Mouse (Mus musculus): Measurements from ENCODE around the gene Sgta.

Sgta gene

DNA sequence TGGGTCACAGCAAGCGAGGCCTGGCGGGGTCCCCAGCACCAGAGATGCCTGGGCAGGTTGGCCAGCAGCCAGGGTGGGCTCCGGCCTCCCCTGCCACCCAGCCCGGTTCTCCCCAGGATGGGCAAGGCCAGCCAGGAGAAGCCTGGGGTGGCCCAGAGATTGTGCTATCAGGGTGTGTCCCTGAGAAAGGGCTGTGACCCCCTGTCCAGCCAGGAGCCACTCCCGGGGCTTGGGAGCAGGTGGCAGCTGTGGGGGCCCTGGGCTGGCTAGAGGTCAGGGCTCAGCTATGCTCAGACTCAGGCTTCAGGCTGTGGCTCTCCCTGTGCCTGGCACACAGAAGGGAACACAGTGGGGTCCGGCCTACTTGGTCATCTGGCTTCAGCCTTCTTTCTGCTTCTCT is 40.3 kb downstream of the Sgta start:
- DNase-seq (ENCODE audit: low spot score): no peak

DNA sequence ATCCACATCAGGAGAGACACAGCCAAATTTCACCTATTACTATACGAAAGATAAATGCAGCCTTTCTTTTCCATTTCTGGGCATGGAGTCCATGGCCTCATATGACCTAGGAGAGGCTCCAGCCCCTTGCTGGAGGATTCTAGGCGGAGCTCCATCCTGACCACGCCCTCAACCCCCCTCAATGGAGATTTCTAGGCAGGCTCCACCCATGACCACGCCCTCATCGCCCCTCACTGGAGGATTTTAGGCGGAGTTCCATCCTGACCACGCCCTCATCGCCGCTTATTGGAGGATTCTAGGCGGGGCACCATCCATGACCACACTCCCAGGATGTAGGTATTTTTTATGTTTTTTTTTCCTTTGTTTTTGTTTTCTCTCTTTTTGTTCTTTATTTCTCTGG is 41.7 kb downstream of the Sgta start:
- DNase-seq (ENCODE audit: low spot score): peak; percentile 47

DNA sequence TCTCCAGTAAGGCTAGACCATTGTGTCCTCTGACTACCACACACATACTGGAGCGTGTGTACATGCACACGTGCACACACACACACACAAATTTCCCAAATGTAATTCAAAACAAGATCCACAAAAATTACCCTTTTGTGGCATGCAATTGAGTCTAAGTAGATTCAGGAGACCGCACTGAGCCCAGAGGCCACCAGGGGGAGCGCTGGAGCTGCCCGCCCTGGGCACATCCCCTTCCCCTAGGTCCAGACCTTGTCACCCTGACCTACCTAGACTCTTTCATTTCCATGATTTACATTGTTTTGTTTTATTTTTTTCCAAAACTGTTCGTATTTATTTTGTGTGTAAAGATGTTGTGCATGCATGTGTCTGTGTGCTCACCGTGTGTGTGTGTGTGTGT is 43.3 kb downstream of the Sgta start:
- peak; percentile 52 for DNase-seq (ENCODE audit: low spot score)

GRCm38 (mm10) chr10:81015666-81016065 is 44.3 kb downstream of the Sgta start:
- no peak for DNase-seq (ENCODE audit: low spot score)

- DNase-seq (ENCODE audit: low spot score): peak; percentile 95
Observed at GRCm38 (mm10) chr10:81014393-81015384, 45.3 kb downstream of the Sgta start, which contains the start of gene Gng7. TSS of gene Gng7 (minus strand) at chr10:81014945.

DNA sequence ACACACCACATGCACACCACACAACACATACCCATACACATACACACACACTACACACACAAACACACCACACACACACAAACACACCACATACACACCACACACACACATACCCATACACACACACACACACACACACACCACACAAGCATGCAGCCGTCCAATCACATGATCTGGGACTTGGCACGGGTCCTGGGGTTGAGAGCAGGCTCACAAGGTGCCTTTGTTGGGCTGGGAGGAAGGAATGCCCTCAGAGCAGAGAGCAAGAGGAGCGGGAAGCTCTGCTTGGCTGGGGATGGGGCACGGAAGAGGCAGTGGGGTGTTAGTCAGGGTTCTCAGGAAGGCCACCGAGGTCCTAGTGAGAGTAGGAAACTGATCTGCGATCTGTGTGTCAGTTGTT is 49.1 kb downstream of the Sgta start:
- DNase-seq (ENCODE audit: low spot score): no peak

DNA sequence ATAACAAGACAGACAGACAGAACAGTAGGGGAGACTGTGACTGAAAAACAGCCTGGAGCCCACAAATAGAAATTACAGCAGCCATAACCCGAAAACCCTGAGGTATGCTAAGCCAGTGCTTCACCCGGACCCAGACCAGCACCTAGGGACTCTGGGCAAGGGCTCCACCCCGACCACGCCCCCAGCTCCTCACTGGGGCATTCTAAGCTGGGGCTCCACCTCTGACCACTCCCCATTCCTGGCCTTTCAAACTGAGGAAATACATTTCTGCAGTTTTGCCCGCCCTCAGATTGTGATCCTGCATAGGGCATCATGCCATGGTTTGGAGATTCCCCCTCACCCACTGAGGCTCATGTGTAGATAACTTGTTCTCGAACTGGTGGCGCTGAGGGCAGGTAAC is 52.7 kb downstream of the Sgta start:
- DNase-seq (ENCODE audit: low spot score): no peak

DNA sequence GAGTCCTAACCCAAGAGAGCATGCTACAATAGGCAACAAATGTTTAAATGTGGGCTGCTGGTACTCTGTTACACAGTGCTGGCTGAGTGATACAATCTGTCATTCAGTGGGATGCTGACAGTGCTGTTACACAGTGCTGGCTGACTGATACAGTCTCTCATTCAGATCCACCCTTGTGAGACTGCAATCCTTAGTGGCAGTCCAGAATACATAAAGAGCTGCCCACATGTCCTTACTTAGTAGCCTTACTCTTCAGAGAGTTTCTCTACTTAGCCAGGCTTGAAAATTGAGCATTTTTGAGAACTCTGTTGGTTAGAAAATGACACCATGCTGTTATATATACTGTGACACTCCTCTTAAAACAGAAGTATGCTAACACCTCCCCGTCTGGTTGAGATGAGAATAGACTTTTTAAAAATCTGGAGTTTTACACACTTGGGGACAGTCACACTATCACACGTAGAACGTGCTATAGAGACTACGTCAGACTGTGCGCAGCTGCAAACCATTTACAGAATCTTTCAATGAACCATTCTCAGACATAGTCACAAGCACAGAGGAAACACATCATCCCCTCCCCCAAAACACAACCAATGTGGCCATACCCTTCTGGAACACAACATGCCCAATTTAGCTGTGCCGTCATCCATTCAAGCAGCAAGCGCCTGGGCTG is 53.8 kb downstream of the Sgta start:
- DNase-seq (ENCODE audit: low spot score): no peak

GRCm38 (mm10) chr10:81001161-81001560 is 58.8 kb downstream of the Sgta start:
- no peak for DNase-seq (ENCODE audit: low spot score)

DNA sequence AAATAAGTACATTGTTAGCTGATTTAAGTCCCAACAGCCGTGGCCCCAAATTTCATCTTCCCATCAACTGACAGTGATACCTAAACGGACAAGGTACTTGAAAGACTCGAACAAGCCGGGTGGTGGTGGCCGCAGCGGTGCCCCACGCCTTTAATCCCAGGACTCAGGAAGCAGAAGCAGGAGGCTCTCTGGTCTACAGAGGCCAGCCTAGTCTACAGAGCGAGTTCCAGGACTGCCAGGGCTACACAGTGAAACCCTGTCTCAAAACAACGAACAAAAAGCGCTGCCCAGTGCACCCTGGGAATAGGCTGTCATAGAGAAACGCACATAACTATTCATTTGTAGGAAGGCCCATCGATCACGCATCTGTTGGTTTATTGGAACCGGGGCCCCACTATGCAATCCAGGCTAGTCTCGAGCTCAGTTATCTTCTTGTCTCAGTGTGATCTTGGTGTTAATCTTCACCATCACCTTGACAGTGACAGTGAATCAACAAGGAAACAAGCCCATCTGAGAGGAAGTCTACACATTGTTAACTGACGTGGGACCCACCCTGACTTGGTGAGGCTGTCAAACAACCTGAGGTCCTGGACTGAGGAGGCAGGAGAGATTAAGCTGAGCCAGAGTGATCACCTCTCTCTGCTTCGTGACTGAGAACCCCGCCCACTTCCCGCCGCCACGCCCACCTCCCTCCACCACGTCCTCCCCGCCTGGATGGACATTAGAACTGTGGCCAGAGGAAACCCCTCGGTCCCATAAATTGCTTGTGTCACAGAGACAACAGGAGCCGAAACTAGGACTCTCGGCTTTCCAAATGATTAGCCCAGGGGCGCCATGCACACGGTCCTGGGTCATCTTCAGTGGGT is 59.6 kb downstream of the Sgta start:
- no peak for DNase-seq (ENCODE audit: low spot score)

DNA sequence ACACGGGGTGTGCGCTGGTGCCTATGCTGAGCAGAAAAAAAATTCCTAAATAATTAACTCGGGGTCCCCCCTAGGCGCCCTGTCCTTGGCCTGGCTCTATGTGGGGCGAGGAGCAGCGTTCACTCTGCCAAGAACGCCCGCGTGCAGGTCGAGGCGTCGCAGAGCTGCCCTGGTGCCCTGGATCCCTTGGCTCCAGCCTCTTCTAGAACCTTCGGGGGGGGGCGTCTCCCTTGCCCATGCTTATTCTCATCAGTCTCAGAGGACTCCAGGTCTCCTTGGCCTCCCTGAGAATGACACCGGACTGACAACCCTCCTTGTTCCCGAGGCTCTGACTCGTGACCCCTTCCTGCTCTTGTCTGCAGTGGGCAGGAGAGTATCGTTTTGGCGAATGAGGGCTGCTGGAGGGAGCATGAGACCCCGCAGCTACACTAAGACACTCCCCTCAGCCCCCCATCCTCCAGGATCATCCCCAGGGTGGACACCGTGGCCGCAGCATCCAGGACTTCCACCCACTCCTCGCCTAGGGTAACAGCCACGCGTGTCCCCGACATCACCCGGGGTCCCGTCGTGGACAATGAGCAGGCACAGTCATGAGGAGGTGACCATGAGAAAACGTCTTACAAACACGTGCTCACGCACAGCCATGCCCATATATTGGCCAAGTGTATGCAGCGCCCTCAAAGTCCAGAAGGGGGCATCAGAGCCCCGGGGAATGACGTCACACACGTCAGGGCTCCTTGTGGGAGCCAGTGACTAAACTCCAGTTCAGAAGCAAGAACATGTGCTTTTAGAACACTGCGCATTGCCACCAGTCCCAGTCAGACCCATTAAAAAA is 60.4 kb downstream of the Sgta start:
- DNase-seq (ENCODE audit: low spot score): peak; percentile 83

GRCm38 (mm10) chr10:80998778-80999177 is 61.2 kb downstream of the Sgta start:
- DNase-seq (ENCODE audit: low spot score): peak; percentile 50

GRCm38 (mm10) chr10:80998021-80998420 is 62.0 kb downstream of the Sgta start:
- DNase-seq (ENCODE audit: low spot score): no peak

- no peak for DNase-seq (ENCODE audit: low spot score)
Observed at GRCm38 (mm10) chr10:80997332-80997731, 62.6 kb downstream of the Sgta start.

DNA sequence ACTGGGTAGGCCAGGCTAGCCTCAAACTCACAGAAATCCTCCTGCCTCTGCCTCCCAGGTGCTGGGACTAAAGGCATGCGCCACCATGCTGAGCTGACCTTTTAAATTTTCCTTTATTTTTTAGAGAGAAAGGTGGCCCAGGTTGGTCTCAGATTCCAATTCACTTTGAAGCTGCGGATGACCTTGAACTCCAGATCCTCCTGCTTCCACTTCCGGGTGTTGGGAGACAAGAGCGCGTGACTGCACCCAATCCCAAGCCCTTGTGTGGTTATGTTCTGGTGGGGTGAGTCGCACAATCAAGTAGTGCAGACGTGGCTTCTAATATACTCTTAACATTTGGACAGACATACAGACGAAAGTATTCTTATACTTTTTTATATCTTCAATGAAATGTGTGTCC is 63.5 kb downstream of the Sgta start:
- no peak for DNase-seq (ENCODE audit: low spot score)

DNA sequence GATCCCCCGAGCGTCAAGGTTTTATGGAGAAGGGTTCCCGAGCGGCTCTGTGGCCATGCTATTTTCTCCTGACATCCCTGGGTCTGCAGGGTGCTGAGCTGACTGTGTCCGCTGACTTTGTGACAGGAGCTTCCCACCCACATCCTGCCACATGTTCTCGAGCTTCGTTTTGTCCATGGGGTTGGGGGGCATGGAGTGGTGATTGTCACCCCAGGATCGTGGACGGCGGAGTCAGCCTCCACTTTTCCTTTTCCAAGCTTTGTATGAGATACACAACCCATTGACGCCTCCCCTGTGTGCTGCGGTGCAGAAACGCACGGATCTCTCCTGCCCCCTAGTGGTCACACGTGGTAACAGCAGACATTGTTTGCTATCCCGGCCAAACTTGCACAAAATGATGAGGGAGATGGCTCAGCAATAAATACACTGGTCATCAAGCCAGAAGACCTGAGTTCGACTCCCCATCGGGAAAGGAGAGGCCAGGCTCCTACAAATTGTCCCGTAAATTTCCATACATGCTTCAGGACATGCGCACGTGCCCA is 64.8 kb downstream of the Sgta start:
- peak; percentile 84 for DNase-seq (ENCODE audit: low spot score)

DNA sequence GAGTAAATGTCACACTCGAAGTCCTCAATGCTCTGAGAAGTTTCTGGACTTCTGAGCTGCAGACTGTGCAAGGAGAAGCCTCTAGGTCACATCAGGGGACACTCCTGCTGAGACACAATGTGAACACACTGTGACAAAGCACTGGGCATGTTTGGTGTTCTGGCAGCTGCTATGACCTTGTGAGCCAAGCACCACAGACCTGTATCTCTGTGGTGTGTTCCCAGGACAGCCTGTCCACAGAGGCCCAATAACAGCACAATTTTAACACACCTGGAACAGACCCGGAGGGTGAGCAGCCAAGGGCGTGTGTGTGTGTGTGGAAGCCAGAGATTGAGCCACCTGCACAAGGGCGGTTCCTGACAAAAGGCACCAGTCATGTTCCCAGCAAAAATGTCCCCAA is 65.4 kb downstream of the Sgta start:
- no peak for DNase-seq (ENCODE audit: low spot score)
